Mouse (Mus musculus) forebrain, embryonic 14.5 days (tissue): ENCODE data around the gene Galr2. TPM values are rescaled to one million over a fixed set of nuclear protein-coding genes. Genes with fewer than 3 reads are reported as not detected.

Source experiments
- ATAC-seq: fragments of 200-750 bp; cut with Nextera tagmentation; 2 replicates; pipeline ENCODE4 v1.8.0; 2017; ENCODE audit warnings: mild to moderate bottlenecking, moderate library complexity
- DNase-seq: peaks from one replicate; pipeline ENCODE4 v3.0.0-alpha.2; 2015; ENCODE audit warnings: low spot score
- H3K27ac ChIP-seq: fragments of 300-500 bp; sonication (generic); 2 replicates; pipeline ENCODE4 v1.5.1; 2014; ENCODE audit warnings: low read depth, mild to moderate bottlenecking, control low read depth, low read length, moderate library complexity
- H3K27me3 ChIP-seq: fragments of 300-500 bp; sonication (generic); replicated peaks from 2 replicates; pipeline ENCODE4 v1.6.1; 2014; ENCODE audit warnings: low read length, control low read depth, mixed read lengths; ENCODE audit not compliant: control insufficient read depth, insufficient read depth
- H3K36me3 ChIP-seq: fragments of 300-500 bp; sonication (generic); 2 replicates; pipeline ENCODE4 v1.6.1; 2014; ENCODE audit warnings: low read length, control low read depth; ENCODE audit not compliant: control insufficient read depth, insufficient read depth
- H3K4me1 ChIP-seq: fragments of 300-500 bp; sonication (generic); 2 replicates; pipeline ENCODE4 v1.6.1; 2014; ENCODE audit warnings: antibody characterized with exemption, low read length, control low read depth; ENCODE audit not compliant: control insufficient read depth, insufficient read depth
- H3K4me2 ChIP-seq: fragments of 300-500 bp; sonication (generic); 2 replicates; pipeline ENCODE4 v1.6.1; 2014; ENCODE audit warnings: mild to moderate bottlenecking, control low read depth, low read length
- H3K4me3 ChIP-seq: fragments of 300-500 bp; sonication (generic); 2 replicates; pipeline ENCODE4 v1.5.1; 2014; ENCODE audit warnings: low read depth, low read length, control low read depth
- H3K9ac ChIP-seq: fragments of 300-500 bp; sonication (generic); 2 replicates; pipeline ENCODE4 v1.6.1; 2014; ENCODE audit warnings: mild to moderate bottlenecking, low read length, control low read depth, moderate library complexity
- H3K9me3 ChIP-seq: fragments of 300-500 bp; sonication (generic); replicated peaks from 2 replicates; pipeline ENCODE4 v1.6.1; 2016; ENCODE audit warnings: low read length, control low read depth, mixed read lengths; ENCODE audit not compliant: control insufficient read depth
- WGBS: fragments of 180-500 bp; shearing (Covaris S2); extraction: QIAGEN DNeasy Blood & Tissue Kit; methylation state at CpG from one replicate; pipeline ENCODE4 v1.1.7; 2014; 5-methylcytosine and 5-hydroxymethylcytosine counted together
- polyA plus RNA-seq: library from polyadenylated mRNA; unstranded; fragments of >200 nt; fragmentation: Nextera tagmentation; extraction: Ambion mirVana; gene quantifications from 2 replicates; pipeline ENCODE4 v1.2.1, GENCODE M21; 2014

Galr2 gene
- polyA plus RNA-seq, 1 experiment from 2014 or later: 0.09 TPM

DNA sequence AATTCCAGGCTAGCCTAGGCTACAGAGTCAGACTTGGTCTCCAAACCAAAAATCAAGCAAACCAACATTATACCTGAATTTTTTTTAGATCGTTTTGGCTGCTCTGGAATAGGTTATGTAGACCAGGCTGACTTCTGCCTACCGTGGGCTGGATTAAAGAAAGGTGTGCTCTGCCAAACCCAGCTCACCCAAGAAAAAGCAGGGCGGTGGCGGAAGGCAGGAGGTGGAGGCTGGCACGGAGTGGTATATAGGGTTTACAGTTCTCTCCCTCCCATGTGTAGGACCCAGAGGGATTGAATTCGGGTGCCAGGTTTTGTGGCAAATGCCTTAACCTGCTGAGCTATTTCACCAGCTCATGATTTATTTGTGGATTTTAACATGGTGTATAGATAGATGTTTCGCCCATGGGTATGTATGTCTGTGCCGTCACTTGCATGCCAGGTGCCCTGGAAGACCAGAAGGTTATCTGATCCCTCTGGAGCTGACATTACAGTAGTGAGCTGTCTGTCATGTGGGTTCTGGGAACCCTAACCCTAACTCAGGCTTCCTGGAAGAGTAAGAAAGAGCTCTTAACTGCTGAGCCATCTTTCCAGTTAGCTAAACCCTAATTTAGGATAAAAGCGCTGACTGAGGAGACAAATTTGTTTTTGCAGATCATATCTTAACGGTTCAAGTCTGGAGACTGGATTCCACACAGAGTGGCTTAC, 26.4 kb downstream of the Galr2 start, which contains the start of gene Exoc7:
Exoc7 (minus strand) TSS at position 215 of the 707 bp plus-strand sequence.
- peak within 1 kb of the TSS; percentile 85 for H3K9ac ChIP-seq
- H3K9me3 ChIP-seq: no peaks in the 10 kb centered on the region
- H3K4me2 ChIP-seq: peak within 1 kb of the TSS; percentile 90
- H3K36me3 ChIP-seq: peaks cover 29% of the 10 kb centered on the region
- peak within 1 kb of the TSS; percentile 14; the same call in 1 of the 2 replicates for H3K27ac ChIP-seq
- WGBS: 86% methylated on average over 10 of the region's 10 CpGs
- peak within 1 kb of the TSS; percentile 74 for H3K4me3 ChIP-seq
- ATAC-seq (peak; percentile 35; the same call in 1 of the 2 replicates), DNase-seq (no peak)
- H3K27me3 ChIP-seq: no peaks in the 10 kb centered on the region
- peaks cover 9% of the 10 kb centered on the region; the same call in 1 of the 2 replicates for H3K4me1 ChIP-seq

- no peaks in the 10 kb centered on the region for H3K27me3 ChIP-seq
- no peak overlapping the region for H3K9ac ChIP-seq
- H3K4me2 ChIP-seq: no peak overlapping the region
- no peak for ATAC-seq
- H3K4me1 ChIP-seq: peaks cover 9% of the 10 kb centered on the region; the same call in 1 of the 2 replicates
- DNase-seq: no peak
- no peak overlapping the region for H3K27ac ChIP-seq
- no peaks in the 10 kb centered on the region for H3K9me3 ChIP-seq
- WGBS: 92% methylated on average over 12 of the region's 12 CpGs
- peaks cover 22% of the 10 kb centered on the region for H3K36me3 ChIP-seq
- no peak overlapping the region for H3K4me3 ChIP-seq
Measured at GRCm38 (mm10) chr11:116307762-116308531, 27.2 kb downstream of the Galr2 start.

DNA sequence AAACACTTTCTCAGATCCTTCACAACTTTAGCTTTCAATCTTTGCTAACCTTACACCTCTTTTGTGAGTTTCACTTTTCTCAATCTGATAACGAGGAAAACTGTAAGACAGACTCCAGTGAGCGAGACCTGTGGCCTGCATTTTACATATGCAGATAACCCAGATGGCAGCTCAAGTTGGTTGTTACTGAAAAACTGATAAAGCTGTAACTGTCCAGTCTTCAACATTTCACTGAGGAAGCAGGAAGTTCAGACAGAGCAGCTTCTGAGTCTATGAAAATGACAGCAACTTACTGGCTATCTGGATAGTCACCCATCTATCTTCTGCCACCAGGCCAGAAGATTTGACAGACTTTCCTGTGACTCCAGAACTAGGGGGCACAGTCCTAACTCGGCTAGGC, 28.9 kb downstream of the Galr2 start:
- Histone ChIP-seq H3K4me2 (no peak overlapping the region), H3K4me1 (peaks cover 9% of the 10 kb centered on the region; the same call in 1 of the 2 replicates), H3K9ac (no peak overlapping the region), H3K36me3 (peaks cover 5% of the 10 kb centered on the region), H3K27me3 (no peaks in the 10 kb centered on the region), H3K4me3 (no peak overlapping the region), H3K9me3 (no peaks in the 10 kb centered on the region), H3K27ac (no peak overlapping the region)
- 70% methylated on average over 3 of the region's 3 CpGs for WGBS
- DNase-seq (no peak), ATAC-seq (no peak)

DNA sequence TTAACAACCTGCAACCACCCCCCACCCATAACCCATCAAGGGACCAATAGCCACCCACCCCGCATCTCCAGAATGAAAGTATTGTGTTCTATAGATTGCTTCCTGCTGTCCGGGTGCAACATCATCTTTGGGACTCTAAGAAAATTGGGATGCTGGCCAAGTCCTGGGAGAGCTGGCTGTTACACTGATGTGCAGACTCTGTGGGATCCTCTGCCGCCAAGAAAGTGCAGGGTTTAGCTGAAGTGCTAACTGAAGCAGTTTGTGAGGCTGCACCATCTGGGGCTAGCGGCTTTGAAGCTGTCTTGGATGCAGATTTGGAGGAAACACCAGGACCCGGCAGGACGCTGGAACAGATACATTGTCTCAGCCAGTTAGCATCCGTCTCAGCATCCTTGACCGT, 30.4 kb downstream of the Galr2 start:
- peak; percentile 74 for DNase-seq
- no peaks in the 10 kb centered on the region for H3K9me3 ChIP-seq
- 0 out of 2 replicates have a peak, but pooled peaks cover 4% of the 10 kb centered on the region for H3K4me1 ChIP-seq
- H3K36me3 ChIP-seq: no peaks in the 10 kb centered on the region
- H3K4me3 ChIP-seq: no peak overlapping the region
- H3K4me2 ChIP-seq: no peak overlapping the region
- WGBS: 37% methylated on average over 8 of the region's 8 CpGs
- H3K27me3 ChIP-seq: no peaks in the 10 kb centered on the region
- ATAC-seq: no peak
- H3K27ac ChIP-seq: peak overlapping the region; percentile 44; the same call in 1 of the 2 replicates
- H3K9ac ChIP-seq: no peak overlapping the region

GRCm38 (mm10) chr11:116312359-116312758, 31.6 kb downstream of the Galr2 start:
- H3K9ac ChIP-seq: no peak overlapping the region
- H3K27me3 ChIP-seq: no peaks in the 10 kb centered on the region
- no peak for ATAC-seq
- no peaks in the 10 kb centered on the region for H3K9me3 ChIP-seq
- no peak for DNase-seq
- WGBS: 80% methylated on average over 8 of the region's 8 CpGs
- H3K36me3 ChIP-seq: no peaks in the 10 kb centered on the region
- no peak overlapping the region for H3K4me3 ChIP-seq
- no peaks in the 10 kb centered on the region for H3K4me1 ChIP-seq
- H3K27ac ChIP-seq: no peak overlapping the region
- no peak overlapping the region for H3K4me2 ChIP-seq

GRCm38 (mm10) chr11:116318719-116319659, 38.2 kb downstream of the Galr2 start:
- Histone ChIP-seq H3K27me3 (no peaks in the 10 kb centered on the region), H3K4me3 (peak overlapping the region; percentile 35), H3K27ac (no peak overlapping the region), H3K9ac (peak overlapping the region; percentile 67), H3K9me3 (no peaks in the 10 kb centered on the region), H3K36me3 (no peaks in the 10 kb centered on the region), H3K4me1 (peaks cover 4% of the 10 kb centered on the region), H3K4me2 (peak overlapping the region; percentile 93)
- peak; percentile 95 for ATAC-seq
- peak; percentile 80 for DNase-seq
- WGBS: 1% methylated on average over 41 of the region's 41 CpGs

- no peak overlapping the region for H3K4me3 ChIP-seq
- no peak for ATAC-seq
- WGBS: 83% methylated on average over 7 of the region's 7 CpGs
- no peaks in the 10 kb centered on the region for H3K27me3 ChIP-seq
- DNase-seq: no peak
- H3K27ac ChIP-seq: no peak overlapping the region
- peaks cover 26% of the 10 kb centered on the region for H3K4me1 ChIP-seq
- H3K36me3 ChIP-seq: no peaks in the 10 kb centered on the region
- H3K9ac ChIP-seq: no peak overlapping the region
- H3K9me3 ChIP-seq: no peaks in the 10 kb centered on the region
- no peak overlapping the region for H3K4me2 ChIP-seq
Measured at GRCm38 (mm10) chr11:116326963-116327603, 46.3 kb downstream of the Galr2 start.
